Mouse (Mus musculus) forebrain, embryonic 11.5 days (tissue): ENCODE data around the gene Cdkal1. TPM values are rescaled to one million over a fixed set of nuclear protein-coding genes. Genes with fewer than 3 reads are reported as not detected.

Source experiments
- ATAC-seq: fragments of 200-750 bp; cut with Nextera tagmentation; replicated peaks from 2 replicates; pipeline ENCODE4 v1.8.0; 2017; ENCODE audit warnings: moderate TSS enrichment; ENCODE audit not compliant: low FRiP score
- DNase-seq: peaks from one replicate; pipeline ENCODE4 v3.0.0-alpha.2; 2017; ENCODE audit warnings: low spot score
- H3K27ac ChIP-seq: fragments of 300-500 bp; sonication (generic); 2 replicates; pipeline ENCODE4 v1.5.1; 2014; ENCODE audit warnings: low read depth, low read length
- H3K27me3 ChIP-seq: fragments of 300-500 bp; sonication (generic); 2 replicates; pipeline ENCODE4 v1.6.1; 2014; ENCODE audit warnings: mild to moderate bottlenecking, low read length, mixed read lengths; ENCODE audit not compliant: control insufficient read depth, insufficient read depth
- H3K36me3 ChIP-seq: fragments of 300-500 bp; sonication (generic); 2 replicates; pipeline ENCODE4 v1.6.1; 2014; ENCODE audit warnings: mild to moderate bottlenecking, low read length, moderate library complexity, mixed read lengths; ENCODE audit not compliant: control insufficient read depth, insufficient read depth
- H3K4me1 ChIP-seq: fragments of 300-500 bp; sonication (generic); replicated peaks from 2 replicates; pipeline ENCODE4 v1.6.1; 2014; ENCODE audit warnings: low read length, mixed read lengths; ENCODE audit not compliant: control insufficient read depth, insufficient read depth
- H3K4me2 ChIP-seq: fragments of 300-500 bp; sonication (generic); 2 replicates; pipeline ENCODE4 v1.6.1; 2014; ENCODE audit warnings: low read depth, mild to moderate bottlenecking, low read length, moderate library complexity, mixed read lengths; ENCODE audit not compliant: severe bottlenecking
- H3K4me3 ChIP-seq: fragments of 300-500 bp; sonication (generic); 2 replicates; pipeline ENCODE4 v1.5.1; 2014; ENCODE audit warnings: low read depth, low read length
- H3K9ac ChIP-seq: fragments of 300-500 bp; sonication (generic); 2 replicates; pipeline ENCODE4 v1.6.1; 2014; ENCODE audit warnings: low read length
- H3K9me3 ChIP-seq: fragments of 300-500 bp; sonication (generic); 2 replicates; pipeline ENCODE4 v1.6.1; 2016; ENCODE audit warnings: low read length, mixed read lengths; ENCODE audit not compliant: control insufficient read depth
- WGBS: fragments of 180-500 bp; shearing (Covaris S2); extraction: QIAGEN DNeasy Blood & Tissue Kit; methylation state at CpG from one replicate; pipeline ENCODE4 v1.1.7; 2014; 5-methylcytosine and 5-hydroxymethylcytosine counted together
- polyA plus RNA-seq: library from polyadenylated mRNA; unstranded; fragments of >200 nt; fragmentation: Nextera tagmentation; extraction: Ambion mirVana; gene quantifications from 2 replicates; pipeline ENCODE4 v1.2.1, GENCODE M21; 2014

Cdkal1 gene
- polyA plus RNA-seq, 1 experiment from 2014 or later = 38.9 TPM

DNA sequence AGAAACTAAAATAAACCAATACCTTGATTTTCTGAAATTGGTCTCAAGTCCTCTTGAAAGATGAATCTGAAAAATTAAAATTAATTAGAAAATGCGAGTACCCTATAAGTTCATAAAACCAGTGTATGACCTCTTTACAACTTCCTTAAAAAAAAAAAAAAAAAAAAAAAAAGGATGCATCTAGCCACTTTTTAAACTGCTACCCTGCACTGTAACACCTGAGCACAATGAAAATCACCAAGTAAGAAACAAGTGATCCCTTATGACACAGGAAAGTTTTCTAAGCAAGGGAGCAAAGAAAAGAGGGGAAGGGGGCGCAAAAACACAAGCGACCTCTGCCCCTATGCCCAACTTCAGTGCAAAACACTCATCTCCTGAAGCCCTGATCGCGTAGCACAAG, 598 bp downstream of the Cdkal1 start:
- Histone ChIP-seq H3K36me3 (no peaks in the 10 kb centered on the region; the same call in 1 of the 2 replicates), H3K9ac (peak overlapping the region; percentile 84), H3K4me2 (peak overlapping the region; percentile 46), H3K4me1 (no peaks in the 10 kb centered on the region), H3K4me3 (peak overlapping the region; percentile 83), H3K9me3 (no peaks in the 10 kb centered on the region), H3K27me3 (no peaks in the 10 kb centered on the region), H3K27ac (peak overlapping the region; percentile 27; the same call in 1 of the 2 replicates)
- DNase-seq = no peak
- 6% methylated on average over 5 of the region's 5 CpGs for WGBS
- ATAC-seq = no peak

DNA sequence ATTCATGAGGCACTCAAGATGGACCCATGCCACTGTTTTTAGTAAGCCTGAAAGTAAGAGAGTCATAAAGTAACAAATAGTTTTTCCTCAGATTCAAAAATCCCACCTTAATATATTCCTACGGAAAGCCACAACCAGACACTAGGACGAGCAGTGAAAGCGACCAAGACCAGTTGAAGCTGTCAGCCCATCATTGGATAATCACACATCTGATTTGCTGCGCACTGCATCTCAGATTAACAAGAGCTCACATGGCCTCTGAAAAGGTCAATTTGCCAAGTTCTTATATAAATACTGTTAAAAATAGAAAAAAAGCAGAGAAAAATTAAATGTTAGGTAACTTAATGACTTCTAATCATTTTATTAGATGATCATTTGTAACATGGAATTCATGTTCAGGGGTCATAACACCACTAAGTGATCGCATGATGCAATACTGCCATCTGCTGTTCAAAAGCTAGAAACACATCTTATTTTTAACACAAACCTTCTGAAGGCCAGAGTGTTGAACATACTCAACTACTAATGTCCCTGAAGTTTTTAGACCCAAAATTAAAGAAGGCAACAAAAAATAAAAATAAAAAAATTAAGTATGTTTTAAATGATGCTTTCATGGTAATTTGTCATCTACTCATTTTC, 16.9 kb downstream of the Cdkal1 start:
- H3K4me3 ChIP-seq = no peak overlapping the region
- no peaks in the 10 kb centered on the region for H3K4me1 ChIP-seq
- DNase-seq = no peak
- H3K36me3 ChIP-seq = no peaks in the 10 kb centered on the region
- no peak overlapping the region for H3K27ac ChIP-seq
- H3K4me2 ChIP-seq = no peak overlapping the region
- no peak overlapping the region for H3K9ac ChIP-seq
- whole genome bisulfite sequencing = 65% methylated on average over 5 of the region's 5 CpGs
- H3K27me3 ChIP-seq = no peaks in the 10 kb centered on the region
- ATAC-seq = no peak
- no peaks in the 10 kb centered on the region for H3K9me3 ChIP-seq

DNA sequence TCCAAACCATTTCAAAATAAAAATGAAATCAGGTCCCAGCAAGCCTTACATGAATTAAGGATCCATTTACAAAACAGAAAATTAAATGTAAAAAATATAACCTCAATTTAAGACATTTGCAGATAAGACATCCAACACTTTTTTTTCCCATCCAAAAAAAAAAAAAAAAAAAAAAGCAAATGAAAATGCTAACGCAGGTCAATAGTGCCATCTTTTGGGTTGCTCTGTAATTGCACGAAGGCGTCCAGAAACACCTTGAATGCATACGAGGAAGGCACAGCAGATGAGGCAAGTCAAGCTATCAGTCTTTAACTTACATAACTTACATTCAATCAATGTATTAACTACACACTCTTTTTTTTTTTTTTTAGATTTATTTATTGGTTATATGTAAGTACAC, 20.3 kb downstream of the Cdkal1 start:
- Histone ChIP-seq H3K27me3 (no peaks in the 10 kb centered on the region), H3K4me3 (no peak overlapping the region), H3K4me2 (no peak overlapping the region), H3K27ac (no peak overlapping the region), H3K36me3 (no peaks in the 10 kb centered on the region), H3K4me1 (no peaks in the 10 kb centered on the region), H3K9ac (no peak overlapping the region), H3K9me3 (no peaks in the 10 kb centered on the region)
- no peak for ATAC-seq
- 42% methylated on average over 4 of the region's 4 CpGs for WGBS
- peak; percentile 58 for DNase-seq

GRCm38 (mm10) chr13:29833751-29834150, 21.7 kb downstream of the Cdkal1 start:
- DNase-seq (no peak), ATAC-seq (no peak)
- 80% methylated on average over 8 of the region's 8 CpGs for WGBS
- no peaks in the 10 kb centered on the region for H3K4me1 ChIP-seq
- H3K36me3 ChIP-seq = no peaks in the 10 kb centered on the region
- H3K4me2 ChIP-seq = no peak overlapping the region
- no peak overlapping the region for H3K9ac ChIP-seq
- no peaks in the 10 kb centered on the region for H3K9me3 ChIP-seq
- no peak overlapping the region for H3K27ac ChIP-seq
- no peak overlapping the region for H3K4me3 ChIP-seq
- H3K27me3 ChIP-seq = no peaks in the 10 kb centered on the region

DNA sequence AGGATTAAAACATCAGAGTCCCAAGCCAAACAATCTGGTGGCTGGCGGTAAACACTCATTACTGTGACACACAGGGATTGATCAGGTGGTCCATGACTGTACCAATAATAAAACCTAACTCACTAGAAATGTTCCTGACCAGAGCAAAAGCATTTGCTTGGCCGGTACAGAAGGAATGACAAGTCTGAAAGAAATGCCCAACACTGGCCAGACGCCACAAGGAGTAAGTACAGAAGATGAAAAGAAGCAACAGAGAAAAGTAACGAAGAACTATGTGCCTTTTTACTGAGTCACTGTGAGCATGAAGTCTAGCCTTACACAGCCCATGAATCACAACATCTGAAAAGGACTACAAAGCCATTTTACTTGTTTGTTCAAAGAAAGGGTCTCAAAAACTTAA, 24.3 kb downstream of the Cdkal1 start:
- Histone ChIP-seq H3K36me3 (no peaks in the 10 kb centered on the region), H3K9me3 (no peaks in the 10 kb centered on the region), H3K4me2 (no peak overlapping the region), H3K4me3 (no peak overlapping the region), H3K9ac (no peak overlapping the region), H3K27ac (no peak overlapping the region), H3K4me1 (0 out of 2 replicates have a peak, but pooled peaks cover 3% of the 10 kb centered on the region), H3K27me3 (no peaks in the 10 kb centered on the region)
- DNase-seq = no peak
- ATAC-seq = no peak
- 81% methylated on average over 4 of the region's 4 CpGs for WGBS

GRCm38 (mm10) chr13:29828032-29828431, 27.4 kb downstream of the Cdkal1 start:
- ATAC-seq (no peak), DNase-seq (no peak)
- Histone ChIP-seq H3K4me2 (no peak overlapping the region), H3K4me1 (0 out of 2 replicates have a peak, but pooled peaks cover 3% of the 10 kb centered on the region), H3K27me3 (no peaks in the 10 kb centered on the region), H3K9ac (no peak overlapping the region), H3K4me3 (no peak overlapping the region), H3K27ac (no peak overlapping the region), H3K36me3 (no peaks in the 10 kb centered on the region), H3K9me3 (no peaks in the 10 kb centered on the region)
- WGBS = 35% methylated on average over 1 of the region's 1 CpGs

DNA sequence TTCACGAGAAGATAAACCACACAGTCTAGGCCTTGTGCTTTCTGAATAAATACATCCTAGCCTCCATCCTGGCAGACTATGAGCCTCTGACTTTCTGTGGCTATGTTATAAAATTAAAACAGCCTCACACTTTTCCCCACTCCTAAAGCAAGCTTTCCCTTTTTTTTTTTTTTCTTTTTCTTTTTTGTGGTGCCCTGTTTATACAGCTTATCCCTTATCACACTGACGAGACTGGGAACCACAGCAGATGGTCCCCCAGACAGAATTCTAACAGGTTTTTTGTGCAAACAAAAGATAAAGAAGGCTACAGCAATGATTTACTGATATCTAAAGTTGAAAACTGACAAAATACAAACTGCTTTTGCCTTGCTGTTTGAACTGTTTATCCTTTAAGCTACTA, 29.0 kb downstream of the Cdkal1 start:
- 48% methylated on average over 2 of the region's 2 CpGs for WGBS

DNA sequence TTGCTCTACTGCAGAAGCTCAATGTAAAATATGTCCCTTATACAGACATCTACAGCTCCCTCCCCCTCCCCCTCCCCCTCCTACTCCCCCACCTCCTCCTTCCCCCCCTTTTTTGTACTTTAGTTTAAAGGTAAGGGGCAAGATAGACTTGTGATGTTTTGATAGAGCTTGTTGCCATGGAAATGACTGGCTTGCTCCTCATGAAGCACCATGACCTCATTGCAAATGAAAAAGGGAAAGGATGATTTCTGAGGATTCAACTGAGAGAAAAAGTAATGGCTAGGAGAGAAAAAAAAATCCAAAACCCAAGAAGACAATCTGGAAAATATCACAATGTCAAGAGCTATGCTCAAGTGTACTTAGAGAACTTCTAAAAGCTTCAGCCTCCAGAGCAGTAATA, 29.4 kb downstream of the Cdkal1 start:
- H3K9ac ChIP-seq = no peak overlapping the region
- peak overlapping the region; percentile 46; the same call in 1 of the 2 replicates for H3K27ac ChIP-seq
- ATAC-seq (no peak), DNase-seq (no peak)
- no peaks in the 10 kb centered on the region for H3K36me3 ChIP-seq
- no peaks in the 10 kb centered on the region for H3K27me3 ChIP-seq
- H3K4me2 ChIP-seq = no peak overlapping the region
- no peak overlapping the region for H3K4me3 ChIP-seq
- H3K9me3 ChIP-seq = no peaks in the 10 kb centered on the region
- 0 out of 2 replicates have a peak, but pooled peaks cover 3% of the 10 kb centered on the region for H3K4me1 ChIP-seq

More for the DNA sequence above, 29.0 kb downstream of the Cdkal1 start:
- Histone ChIP-seq H3K27ac (peak overlapping the region; percentile 46; the same call in 1 of the 2 replicates), H3K9me3 (no peaks in the 10 kb centered on the region), H3K27me3 (no peaks in the 10 kb centered on the region), H3K36me3 (no peaks in the 10 kb centered on the region), H3K9ac (no peak overlapping the region), H3K4me1 (0 out of 2 replicates have a peak, but pooled peaks cover 3% of the 10 kb centered on the region), H3K4me2 (no peak overlapping the region), H3K4me3 (no peak overlapping the region)
- no peak for DNase-seq
- no peak for ATAC-seq

DNA sequence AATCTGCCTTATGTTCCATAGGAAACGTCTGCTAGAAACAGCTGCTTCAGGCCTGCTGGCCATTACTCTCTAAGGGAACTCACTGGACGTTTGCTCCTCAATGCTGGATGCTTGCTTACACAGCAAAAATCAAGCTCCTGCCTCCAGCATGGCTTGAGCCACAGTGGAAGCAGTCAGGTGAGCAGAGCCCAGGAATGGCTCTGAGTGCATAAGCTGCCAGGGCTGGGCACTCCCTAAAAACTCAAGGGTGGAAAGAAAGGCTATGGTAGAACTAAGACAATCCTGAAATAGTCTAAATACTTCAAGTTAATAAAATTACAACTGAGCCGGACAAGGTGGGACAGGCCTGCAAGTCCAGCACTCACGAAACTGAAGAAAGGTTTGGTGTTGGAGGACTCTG, 30.7 kb downstream of the Cdkal1 start:
- Histone ChIP-seq H3K9me3 (no peaks in the 10 kb centered on the region), H3K27ac (0 out of 2 replicates have a peak overlapping the region, but pooled peaks have one; percentile 14), H3K9ac (no peak overlapping the region), H3K4me1 (0 out of 2 replicates have a peak, but pooled peaks cover 3% of the 10 kb centered on the region), H3K4me2 (no peak overlapping the region), H3K27me3 (no peaks in the 10 kb centered on the region), H3K4me3 (no peak overlapping the region), H3K36me3 (no peaks in the 10 kb centered on the region)
- 81% methylated on average over 4 of the region's 4 CpGs for WGBS
- ATAC-seq (no peak), DNase-seq (no peak)
